Mouse (Mus musculus) liver, embryonic 14.5 days (tissue): ENCODE data around the gene Pkd2. TPM values are rescaled to one million over a fixed set of nuclear protein-coding genes. Genes with fewer than 3 reads are reported as not detected.

Experiments used
- ATAC-seq: fragments of 200-750 bp; cut with Nextera tagmentation; 2 replicates; pipeline ENCODE4 v1.8.0; 2017; ENCODE audit warnings: moderate number of reproducible peaks, mild to moderate bottlenecking, moderate library complexity; ENCODE audit not compliant: insufficient read depth
- DNase-seq, 3 experiments: peaks; one replicate each; pipeline ENCODE4 v3.0.0-alpha.2; 2012 to 2013; ENCODE audit warnings: low read depth in 3 of 3, low spot score in 3 of 3
- H3K27ac ChIP-seq: fragments of 300-500 bp; sonication (generic); 2 replicates; pipeline ENCODE4 v1.5.1; 2014; ENCODE audit warnings: moderate library complexity, mild to moderate bottlenecking, control low read depth, inconsistent platforms
- H3K27me3 ChIP-seq: fragments of 300-500 bp; sonication (generic); 2 replicates; pipeline ENCODE4 v1.6.1; 2014; ENCODE audit warnings: mild to moderate bottlenecking, low read length, moderate library complexity; ENCODE audit not compliant: control insufficient read depth, insufficient read depth
- H3K36me3 ChIP-seq: fragments of 300-500 bp; sonication (generic); replicated peaks from 2 replicates; pipeline ENCODE4 v1.6.1; 2014; ENCODE audit warnings: low read depth; ENCODE audit not compliant: control insufficient read depth, insufficient read depth
- H3K4me1 ChIP-seq, 2 experiments: fragments of 200-500 bp in 1 of 2; fragments of 300-500 bp in 1 of 2; sonication (generic) in 1 of 2; replicated peaks; 2 replicates each; pipeline ENCODE4 v1.6.1; 2012 to 2014; ENCODE audit warnings: antibody characterized with exemption in 1 of 2, inconsistent platforms in 1 of 2, low read length in 1 of 2; ENCODE audit not compliant: control insufficient read depth in 2 of 2, insufficient read depth in 2 of 2
- H3K4me2 ChIP-seq: fragments of 300-500 bp; sonication (generic); 2 replicates; pipeline ENCODE4 v1.6.1; 2014; ENCODE audit warnings: low read depth, mild to moderate bottlenecking, control low read depth, moderate library complexity
- H3K4me3 ChIP-seq, 2 experiments: fragments of 200-500 bp in 1 of 2; fragments of 300-500 bp in 1 of 2; sonication (generic) in 1 of 2; 2 replicates each; pipeline ENCODE4 v1.5.1; 2012 to 2014; ENCODE audit warnings: low read depth in 2 of 2, low read length in 2 of 2, mild to moderate bottlenecking in 2 of 2, control low read depth in 1 of 2, inconsistent platforms in 1 of 2, moderate library complexity in 1 of 2; ENCODE audit not compliant: insufficient read depth in 1 of 2
- H3K9ac ChIP-seq: fragments of 300-500 bp; sonication (generic); replicated peaks from 2 replicates; pipeline ENCODE4 v1.6.1; 2014; ENCODE audit warnings: mild to moderate bottlenecking, control low read depth, moderate library complexity
- H3K9me3 ChIP-seq: fragments of 300-500 bp; sonication (generic); 2 replicates; pipeline ENCODE4 v1.6.1; 2016; ENCODE audit warnings: low read length, mixed read lengths; ENCODE audit not compliant: control insufficient read depth
- CTCF ChIP-seq: IDR thresholded peaks from 2 replicates; pipeline ENCODE4 v1.5.1; 2016; ENCODE audit warnings: antibody characterized with exemption, low read depth, control low read depth
- EP300 ChIP-seq: IDR thresholded peaks from 2 replicates; pipeline ENCODE4 v1.6.1; 2016; ENCODE audit warnings: antibody characterized with exemption, low read depth
- WGBS: fragments of 180-500 bp; shearing (Covaris S2); extraction: QIAGEN DNeasy Blood & Tissue Kit; methylation state at CpG from one replicate; pipeline ENCODE4 v1.1.7; 2014; ENCODE audit not compliant: insufficient replicate concordance; 5-methylcytosine and 5-hydroxymethylcytosine counted together
- polyA plus RNA-seq, 2 experiments: library from polyadenylated mRNA; depleted of rRNA in 1 of 2; stranded (reverse) in 1 of 2; unstranded in 1 of 2; fragments of >200 nt; fragmentation: Nextera tagmentation in 1 of 2; extraction: Ambion mirVana in 1 of 2; gene quantifications; 2 replicates each; pipeline versions ENCODE4 v1.2.1 to v1.2.3; 2012 to 2014

The Pkd2 gene
- polyA plus RNA-seq, 2 experiments: 0.90 to 2.4 TPM

- Histone ChIP-seq H3K4me1 (no peaks in the 10 kb centered on the region), H3K9ac (no peak overlapping the region), H3K4me3 (no peak overlapping the region), H3K27me3 (no peaks in the 10 kb centered on the region), H3K36me3 (peaks cover 2% of the 10 kb centered on the region), H3K9me3 (no peaks in the 10 kb centered on the region), H3K27ac (no peak overlapping the region), H3K4me2 (no peak overlapping the region)
- 75% methylated on average over 4 of the region's 4 CpGs for WGBS
- no peak for DNase-seq
- no peak for ATAC-seq
- TF ChIP-seq EP300 (no peak), CTCF (no peak)
These were observed 80.1 kb downstream of the Pkd2 start for GRCm38 (mm10) chr5:104539331-104539730.

Other genes starting within 250 kb of the Pkd2 start
- gene Ibsp, start 160.3 kb upstream of the Pkd2 start, polyA plus RNA-seq (2012; rRNA removed): 0.02 TPM in 1 of 2 replicates, not detected in the other
- 0.08 TPM in 1 of 2 replicates, not detected in the other for gene Ibsp, start 160.3 kb upstream of the Pkd2 start, polyA plus RNA-seq (2014; fragmentation: Nextera tagmentation; extraction: Ambion mirVana)
- gene Mepe, start 134.1 kb upstream of the Pkd2 start, polyA plus RNA-seq (2012; rRNA removed): not detected in 2 replicates
- gene Mepe, start 134.1 kb upstream of the Pkd2 start, polyA plus RNA-seq (2014; fragmentation: Nextera tagmentation; extraction: Ambion mirVana): not detected in 2 replicates
- 2.2 and 3.8 TPM in 2 replicates for gene Spp1, start 24.3 kb upstream of the Pkd2 start, polyA plus RNA-seq (2012; rRNA removed)
- 5.6 and 6.5 TPM in 2 replicates for gene Spp1, start 24.3 kb upstream of the Pkd2 start, polyA plus RNA-seq (2014; fragmentation: Nextera tagmentation; extraction: Ambion mirVana)
- 0.26 and 0.81 TPM in 2 replicates for gene BC005561, start 48.9 kb downstream of the Pkd2 start, polyA plus RNA-seq (2012; rRNA removed)
- 1.8 and 2.2 TPM in 2 replicates for gene BC005561, start 48.9 kb downstream of the Pkd2 start, polyA plus RNA-seq (2014; fragmentation: Nextera tagmentation; extraction: Ambion mirVana)